Mouse (Mus musculus): ENCODE results near the gene Tnfaip8l1. TPM values are rescaled to one million over a fixed set of nuclear protein-coding genes. Genes with fewer than 3 reads are reported as not detected.

The Tnfaip8l1 gene
- total RNA-seq, 2 experiments from 2014 or later: 3.5 to 5.1 TPM

- peak in 1 of 2 experiments; percentile 15 for DNase-seq
- intact Hi-C loops (cut with DNase I): no loop called here
Measured at GRCm38 (mm10) chr17:56136558-56136957, 25.7 kb upstream of the Tnfaip8l1 start.

GRCm38 (mm10) chr17:56137839-56138613 is 24.3 kb upstream of the Tnfaip8l1 start:
- intact Hi-C loops (cut with DNase I): no loop called here

GRCm38 (mm10) chr17:56139355-56139754 is 22.9 kb upstream of the Tnfaip8l1 start:
- DNase-seq: no peak

More at GRCm38 (mm10) chr17:56137839-56138613, 24.3 kb upstream of the Tnfaip8l1 start:
- DNase-seq: peak in 1 of 2 experiments; percentile 27

GRCm38 (mm10) chr17:56139858-56140595 is 22.2 kb upstream of the Tnfaip8l1 start, which contains the start of gene Sema6b:
TSS of gene Sema6b (minus strand) at chr17:56140343.
- intact Hi-C loops (cut with DNase I): no loop called here
- peak; percentile 79 to 80 for DNase-seq

More at GRCm38 (mm10) chr17:56139355-56139754, 22.9 kb upstream of the Tnfaip8l1 start:
- intact Hi-C loops (cut with DNase I): no loop called here

- intact Hi-C loops (cut with DNase I): no loop called here
- DNase-seq: peak in 1 of 2 experiments; percentile 46
Measured at GRCm38 (mm10) chr17:56141702-56142605, 20.3 kb upstream of the Tnfaip8l1 start.

- intact Hi-C loops (cut with DNase I): no loop called here
- no peak for DNase-seq
Measured at GRCm38 (mm10) chr17:56144546-56144945, 17.7 kb upstream of the Tnfaip8l1 start.

- DNase-seq: no peak
- intact Hi-C loops (cut with DNase I): no loop called here
Measured at GRCm38 (mm10) chr17:56146131-56146530, 16.1 kb upstream of the Tnfaip8l1 start.

- DNase-seq: no peak
- intact Hi-C loops (cut with DNase I): no loop called here
Measured at GRCm38 (mm10) chr17:56147420-56147819, 14.9 kb upstream of the Tnfaip8l1 start.

GRCm38 (mm10) chr17:56148280-56148679 is 14.0 kb upstream of the Tnfaip8l1 start:
- intact Hi-C loops (cut with DNase I): no loop called here
- no peak for DNase-seq

GRCm38 (mm10) chr17:56148790-56149618 is 13.3 kb upstream of the Tnfaip8l1 start:
- intact Hi-C loops (cut with DNase I): no loop called here
- no peak for DNase-seq

- no peak for DNase-seq
- intact Hi-C loops (cut with DNase I): no loop called here
Measured at GRCm38 (mm10) chr17:56149897-56150296, 12.4 kb upstream of the Tnfaip8l1 start.

GRCm38 (mm10) chr17:56153643-56154042 is 8.6 kb upstream of the Tnfaip8l1 start:
- peak; percentile 67 to 73 for DNase-seq
- intact Hi-C loops (cut with DNase I): no loop called here

GRCm38 (mm10) chr17:56159729-56160128 is 2.5 kb upstream of the Tnfaip8l1 start:
- intact Hi-C loops (cut with DNase I): loop anchor here (1.0 kb wide), 1 partner anchor 27 kb away; no protein-coding TSS in a partner anchor
- DNase-seq: peak; percentile 76 to 81

GRCm38 (mm10) chr17:56163523-56164102 is 1.3 kb downstream of the Tnfaip8l1 start:
- DNase-seq: no peak
- intact Hi-C loops (cut with DNase I): no loop called here

GRCm38 (mm10) chr17:56164510-56164909 is 2.2 kb downstream of the Tnfaip8l1 start:
- DNase-seq: no peak
- intact Hi-C loops (cut with DNase I): no loop called here

- intact Hi-C loops (cut with DNase I): no loop called here
- DNase-seq: no peak
Measured at GRCm38 (mm10) chr17:56165671-56166070, 3.4 kb downstream of the Tnfaip8l1 start.

GRCm38 (mm10) chr17:56169830-56170229 is 7.6 kb downstream of the Tnfaip8l1 start:
- DNase-seq: peak; percentile 33 to 42
- intact Hi-C loops (cut with DNase I): no loop called here

- DNase-seq: no peak
- intact Hi-C loops (cut with DNase I): no loop called here
Measured at GRCm38 (mm10) chr17:56170636-56171035, 8.4 kb downstream of the Tnfaip8l1 start.

GRCm38 (mm10) chr17:56171456-56171855 is 9.2 kb downstream of the Tnfaip8l1 start:
- intact Hi-C loops (cut with DNase I): no loop called here
- DNase-seq: no peak
